Comparison of ENCODE assay signal across 11 mouse cellular contexts in genomic region chr8:121636180-121636579, GRCm38 (mm10). TPM values are rescaled to one million over a fixed set of nuclear protein-coding genes. Genes with fewer than 3 reads are reported as not detected.
A peak's percentile ranks its signal among the peaks of the same experiment; 100 is the strongest.
DNase-seq lines count a peak whose midpoint lies in the region; ATAC-seq and TF ChIP-seq lines count a peak whose summit lies in the region.
"Had no signal": no experiment of that assay in that cellular context is flagged by ENCODE, and none has a peak within 500 bp of the region (broad histone marks: within the 10 kb centered on the region; RNA-seq: fewer than 3 reads in every experiment).

No protein-coding gene starts in this region.

- no peak for TF ChIP-seq EP300 in stomach, postnatal 0 days (optimal IDR thresholded peaks at IDR 0.05)

- no peak for DNase-seq in kidney, postnatal 0 days (ENCODE audit: low spot score)
- no peak for DNase-seq in kidney, adult 11 months
- no peak for DNase-seq in stomach, postnatal 0 days (ENCODE audit: low spot score)
- DNase-seq in ovary, postnatal 36 days (ENCODE audit: low spot score), result no peak
- DNase-seq: cerebellum, adult 2 months; embryo, embryonic 11 days had no signal

- peak overlapping the region; percentile 44 for H3K27ac ChIP-seq in heart, embryonic 12.5 days (ENCODE audit: poor library complexity, severe bottlenecking)
- no peak overlapping the region for H3K27ac ChIP-seq in heart, embryonic 11.5 days (ENCODE audit: low read depth, low read length)
- H3K27ac ChIP-seq in kidney, postnatal 0 days, result peak overlapping the region; percentile 19; the same call in 1 of the 2 replicates
- 0 out of 2 replicates have a peak overlapping the region, but pooled peaks have one; percentile 6 for H3K27ac ChIP-seq in stomach, embryonic 15.5 days
- H3K27ac ChIP-seq in stomach, postnatal 0 days (replicated peaks), result no peak overlapping the region
- H3K27ac ChIP-seq: hindbrain, embryonic 14.5 days had no signal

- 77% methylated on average over 8 of the region's 8 CpGs for WGBS in heart, embryonic 12.5 days
- WGBS in heart, embryonic 11.5 days (ENCODE audit: insufficient replicate concordance), result 68% methylated on average over 8 of the region's 8 CpGs
- 77% methylated on average over 8 of the region's 8 CpGs for WGBS in kidney, postnatal 0 days
- WGBS in stomach, embryonic 15.5 days, result 73% methylated on average over 8 of the region's 8 CpGs
- 74% methylated on average over 8 of the region's 8 CpGs for WGBS in stomach, postnatal 0 days

- no peak overlapping the region for H3K4me2 ChIP-seq in heart, embryonic 12.5 days
- no peak overlapping the region for H3K4me2 ChIP-seq in heart, embryonic 11.5 days
- H3K4me2 ChIP-seq in kidney, postnatal 0 days (ENCODE audit: low read length), result no peak overlapping the region
- H3K4me2 ChIP-seq in stomach, embryonic 15.5 days, result no peak overlapping the region
- no peak overlapping the region for H3K4me2 ChIP-seq in stomach, postnatal 0 days (replicated peaks; ENCODE audit: low read depth)
- H3K4me2 ChIP-seq: hindbrain, embryonic 14.5 days had no signal

- peaks cover 67% of the 10 kb centered on the region for H3K4me1 ChIP-seq in heart, embryonic 12.5 days (replicated peaks)
- H3K4me1 ChIP-seq in heart, embryonic 11.5 days (ENCODE audit: control insufficient read depth, insufficient read depth, low read length), result peaks cover 34% of the 10 kb centered on the region
- H3K4me1 ChIP-seq in kidney, postnatal 0 days (replicated peaks; ENCODE audit: insufficient read depth, low read length), result peaks cover 19% of the 10 kb centered on the region
- peaks cover 27% of the 10 kb centered on the region for H3K4me1 ChIP-seq in stomach, embryonic 15.5 days
- H3K4me1 ChIP-seq in stomach, postnatal 0 days (replicated peaks; ENCODE audit: control insufficient read depth, insufficient read depth), result peaks cover 7% of the 10 kb centered on the region

- TF ChIP-seq CTCF in kidney, postnatal 0 days (IDR thresholded peaks at IDR 0.05; ENCODE audit: low read depth), result no peak
- no peak for TF ChIP-seq CTCF in stomach, postnatal 0 days (IDR thresholded peaks at IDR 0.05; ENCODE audit: low read depth)

- no peak overlapping the region for H3K9ac ChIP-seq in heart, embryonic 12.5 days
- H3K9ac ChIP-seq in heart, embryonic 11.5 days (ENCODE audit: low read depth, low read length), result no peak overlapping the region
- H3K9ac ChIP-seq in kidney, postnatal 0 days (ENCODE audit: low read depth, low read length), result no peak overlapping the region
- H3K9ac ChIP-seq in stomach, embryonic 15.5 days, result no peak overlapping the region
- H3K9ac ChIP-seq in stomach, postnatal 0 days (ENCODE audit: low read length), result no peak overlapping the region
- H3K9ac ChIP-seq: hindbrain, embryonic 14.5 days had no signal

- no peak for ATAC-seq in heart, embryonic 12.5 days (ENCODE audit: insufficient number of reproducible peaks, low FRiP score)
- ATAC-seq in heart, embryonic 11.5 days (replicated peaks; ENCODE audit: insufficient number of reproducible peaks, low FRiP score, low TSS enrichment), result no peak
- ATAC-seq in kidney, postnatal 0 days (replicated peaks; ENCODE audit: low FRiP score, low read depth), result no peak
- no peak for ATAC-seq in stomach, embryonic 15.5 days (ENCODE audit: insufficient read depth, low FRiP score, low read depth)
- no peak for ATAC-seq in stomach, postnatal 0 days (ENCODE audit: low FRiP score, low TSS enrichment)
- ATAC-seq in activated CD4-positive, CD25-positive, alpha-beta regulatory T cell, adult 4 months, result no peak

- H3K4me3 ChIP-seq in heart, embryonic 12.5 days, result no peak overlapping the region
- no peak overlapping the region for H3K4me3 ChIP-seq in heart, embryonic 11.5 days (ENCODE audit: low read depth, low read length)
- no peak overlapping the region for H3K4me3 ChIP-seq in kidney, postnatal 0 days (replicated peaks; ENCODE audit: low read depth, low read length)
- no peak overlapping the region for H3K4me3 ChIP-seq in stomach, embryonic 15.5 days (replicated peaks)
- no peak overlapping the region for H3K4me3 ChIP-seq in stomach, postnatal 0 days (ENCODE audit: low read depth, low read length)

- no peaks in the 10 kb centered on the region for H3K36me3 ChIP-seq in heart, embryonic 12.5 days
- H3K36me3 ChIP-seq in heart, embryonic 11.5 days (ENCODE audit: control insufficient read depth, insufficient read depth, low read length), result no peaks in the 10 kb centered on the region
- no peaks in the 10 kb centered on the region for H3K36me3 ChIP-seq in kidney, postnatal 0 days (ENCODE audit: insufficient read depth, low read length)
- no peaks in the 10 kb centered on the region for H3K36me3 ChIP-seq in stomach, embryonic 15.5 days
- H3K36me3 ChIP-seq in stomach, postnatal 0 days (ENCODE audit: control insufficient read depth, insufficient read depth, low read length), result no peaks in the 10 kb centered on the region

- no peaks in the 10 kb centered on the region for H3K27me3 ChIP-seq in heart, embryonic 12.5 days (replicated peaks)
- no peaks in the 10 kb centered on the region for H3K27me3 ChIP-seq in heart, embryonic 11.5 days (ENCODE audit: control insufficient read depth, insufficient read depth, low read length)
- H3K27me3 ChIP-seq in kidney, postnatal 0 days (ENCODE audit: insufficient read depth, low read length), result no peaks in the 10 kb centered on the region
- H3K27me3 ChIP-seq in stomach, embryonic 15.5 days (replicated peaks), result no peaks in the 10 kb centered on the region
- no peaks in the 10 kb centered on the region for H3K27me3 ChIP-seq in stomach, postnatal 0 days (ENCODE audit: control insufficient read depth, insufficient read depth, low read length)

- H3K9me3 ChIP-seq in heart, embryonic 12.5 days (replicated peaks), result no peaks in the 10 kb centered on the region
- no peaks in the 10 kb centered on the region for H3K9me3 ChIP-seq in heart, embryonic 11.5 days (replicated peaks; ENCODE audit: control insufficient read depth, low read length)
- no peaks in the 10 kb centered on the region for H3K9me3 ChIP-seq in kidney, postnatal 0 days (replicated peaks; ENCODE audit: low read length)
- no peaks in the 10 kb centered on the region for H3K9me3 ChIP-seq in stomach, embryonic 15.5 days
- no peaks in the 10 kb centered on the region for H3K9me3 ChIP-seq in stomach, postnatal 0 days (ENCODE audit: control insufficient read depth, low read length)

RNA-seq across cellular contexts. Expression of gene Zcchc14, which starts 16.5 kb away (rescaled TPM):
- 9.2 and 9.9 TPM in 2 replicates for polyA plus RNA-seq in heart, embryonic 12.5 days (2016; fragmentation: Nextera tagmentation; extraction: Ambion mirVana)
- 11.4 and 14.2 TPM in 2 replicates for polyA plus RNA-seq in heart, embryonic 11.5 days (2014; fragmentation: Nextera tagmentation; extraction: Ambion mirVana)
- polyA plus RNA-seq in kidney, postnatal 0 days (2015; fragmentation: Nextera tagmentation; extraction: Ambion mirVana), result 10.9 and 13.5 TPM in 2 replicates
- polyA plus RNA-seq in stomach, embryonic 15.5 days (2015; fragmentation: Nextera tagmentation; extraction: Ambion mirVana), result 12.6 and 13.0 TPM in 2 replicates
- polyA plus RNA-seq in stomach, postnatal 0 days (2015; fragmentation: Nextera tagmentation; extraction: Ambion mirVana), result 4.5 and 5.1 TPM in 2 replicates
- under 1 TPM in 1 of 2 experiments, not detected in 1; 0.21 TPM for polyA plus RNA-seq in activated CD4-positive, CD25-positive, alpha-beta regulatory T cell, adult 4 months (2017; shearing (Covaris generic))

RNA-seq across cellular contexts. Expression of gene Map1lc3b, which starts 46.0 kb away (rescaled TPM):
- polyA plus RNA-seq in heart, embryonic 12.5 days (2016; fragmentation: Nextera tagmentation; extraction: Ambion mirVana), result 176 and 182 TPM in 2 replicates
- 186 and 199 TPM in 2 replicates for polyA plus RNA-seq in heart, embryonic 11.5 days (2014; fragmentation: Nextera tagmentation; extraction: Ambion mirVana)
- polyA plus RNA-seq in kidney, postnatal 0 days (2015; fragmentation: Nextera tagmentation; extraction: Ambion mirVana), result 281 and 284 TPM in 2 replicates
- polyA plus RNA-seq in stomach, embryonic 15.5 days (2015; fragmentation: Nextera tagmentation; extraction: Ambion mirVana), result 179 and 217 TPM in 2 replicates
- 262 and 274 TPM in 2 replicates for polyA plus RNA-seq in stomach, postnatal 0 days (2015; fragmentation: Nextera tagmentation; extraction: Ambion mirVana)
- polyA plus RNA-seq in activated CD4-positive, CD25-positive, alpha-beta regulatory T cell, adult 4 months (2017; shearing (Covaris generic)), result 100 to 1,000 TPM; 456 to 496 TPM

RNA-seq across cellular contexts. Expression of gene Fbxo31, which starts 57.6 kb away (rescaled TPM):
- polyA plus RNA-seq in heart, embryonic 12.5 days (2016; fragmentation: Nextera tagmentation; extraction: Ambion mirVana), result 13.7 and 15.7 TPM in 2 replicates
- polyA plus RNA-seq in heart, embryonic 11.5 days (2014; fragmentation: Nextera tagmentation; extraction: Ambion mirVana), result 9.5 and 9.7 TPM in 2 replicates
- 13.4 and 14.9 TPM in 2 replicates for polyA plus RNA-seq in kidney, postnatal 0 days (2015; fragmentation: Nextera tagmentation; extraction: Ambion mirVana)
- 15.8 and 16.3 TPM in 2 replicates for polyA plus RNA-seq in stomach, embryonic 15.5 days (2015; fragmentation: Nextera tagmentation; extraction: Ambion mirVana)
- 10.0 and 10.9 TPM in 2 replicates for polyA plus RNA-seq in stomach, postnatal 0 days (2015; fragmentation: Nextera tagmentation; extraction: Ambion mirVana)
- polyA plus RNA-seq in activated CD4-positive, CD25-positive, alpha-beta regulatory T cell, adult 4 months (2017; shearing (Covaris generic)), result 1 to 10 TPM; 2.2 to 2.4 TPM

Comparison
In these comparisons a context has a peak if more than half of its experiments do, and no peak if none do; other contexts are left out.
1. H3K27ac ChIP-seq: peak in heart, embryonic 12.5 days (single experiment), kidney, postnatal 0 days (single experiment) and stomach, embryonic 15.5 days (single experiment); none in heart, embryonic 11.5 days (single experiment) and stomach, postnatal 0 days (single experiment).